Mouse (Mus musculus): ENCODE measurements around the gene Gm11034. TPM values are rescaled to one million over a fixed set of nuclear protein-coding genes. Genes with fewer than 3 reads are reported as not detected.

Gene Gm11034
- not detected in 2 replicates for polyA plus RNA-seq (2012)

DNA sequence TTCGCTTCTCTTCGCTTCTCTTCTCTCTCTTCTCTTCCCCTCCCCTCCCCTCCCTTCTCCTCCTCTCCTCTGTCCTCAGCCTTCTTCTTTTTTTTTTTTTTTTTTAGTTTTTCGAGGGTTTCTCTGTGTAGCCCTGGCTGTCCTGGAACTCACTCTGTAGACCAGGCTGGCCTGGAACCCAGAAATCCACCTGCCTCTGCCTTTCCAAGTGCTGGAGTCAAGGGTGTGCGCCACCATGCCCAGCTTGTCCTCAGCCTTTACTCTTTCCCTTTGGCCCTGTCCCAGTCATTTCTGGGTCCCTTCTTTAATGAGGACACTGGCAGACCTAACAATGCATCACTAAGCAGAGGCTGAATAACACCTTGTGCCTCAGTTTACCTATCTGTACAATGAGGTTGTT lies at the start of gene Gm11034:
Gm11034 (minus strand) TSS at position 101 of the 400 bp plus-strand sequence.
- Histone ChIP-seq H3K4me1 (ENCODE audit: control insufficient read depth) (peaks cover 2% of the 10 kb centered on the region), H3K27me3 (ENCODE audit: control insufficient read depth) (peaks cover 20% of the 10 kb centered on the region), H3K9me3 (ENCODE audit: control insufficient read depth, low read length) (no peaks in the 10 kb centered on the region), H3K4me3 (replicated peaks) (no peak within 1 kb of the TSS), H3K36me3 (ENCODE audit: control insufficient read depth) (no peaks in the 10 kb centered on the region)
- TF ChIP-seq GATA1 (IDR thresholded peaks at IDR 0.05; ENCODE audit: low read length) (no peak), TAL1 (IDR thresholded peaks at IDR 0.05; ENCODE audit: low read length) (no peak)

GRCm38 (mm10) chr8:72262756-72263155 lies 49.3 kb upstream of the Gm11034 start:
- Histone ChIP-seq H3K4me1 (ENCODE audit: control insufficient read depth) (no peaks in the 10 kb centered on the region), H3K9me3 (ENCODE audit: control insufficient read depth, low read length) (no peaks in the 10 kb centered on the region), H3K4me3 (replicated peaks) (no peak overlapping the region), H3K27me3 (ENCODE audit: control insufficient read depth) (0 out of 2 replicates have a peak, but pooled peaks cover 2% of the 10 kb centered on the region), H3K36me3 (ENCODE audit: control insufficient read depth) (no peaks in the 10 kb centered on the region)
- TF ChIP-seq GATA1 (IDR thresholded peaks at IDR 0.05; ENCODE audit: low read length) (no peak), TAL1 (IDR thresholded peaks at IDR 0.05; ENCODE audit: low read length) (no peak)

DNA sequence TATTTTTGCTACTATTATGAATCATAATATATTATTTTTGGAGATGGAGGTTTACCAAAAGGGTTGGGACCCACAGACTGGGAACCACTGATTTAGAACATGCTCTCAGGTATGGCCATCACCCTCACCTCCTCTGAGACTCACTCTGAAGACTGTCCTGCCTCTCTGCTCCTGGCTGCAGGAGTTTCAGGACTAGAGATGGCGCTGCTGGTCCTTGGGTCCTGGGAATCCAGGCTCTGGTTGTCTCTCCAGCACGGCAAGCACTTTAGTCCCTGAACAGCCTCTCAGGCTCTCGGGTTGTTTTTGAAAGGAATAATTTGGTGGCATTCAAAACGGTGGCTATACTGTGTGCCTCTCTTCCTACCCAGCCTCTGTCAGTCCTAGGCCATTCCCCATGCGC lies 48.4 kb upstream of the Gm11034 start:
- Histone ChIP-seq H3K4me1 (ENCODE audit: control insufficient read depth) (no peaks in the 10 kb centered on the region), H3K36me3 (ENCODE audit: control insufficient read depth) (peaks cover 5% of the 10 kb centered on the region), H3K9me3 (ENCODE audit: control insufficient read depth, low read length) (no peaks in the 10 kb centered on the region), H3K4me3 (replicated peaks) (no peak overlapping the region), H3K27me3 (ENCODE audit: control insufficient read depth) (no peaks in the 10 kb centered on the region)
- TF ChIP-seq GATA1 (IDR thresholded peaks at IDR 0.05; ENCODE audit: low read length), result no peak
- no peak for TF ChIP-seq TAL1 (IDR thresholded peaks at IDR 0.05; ENCODE audit: low read length)

- H3K36me3 ChIP-seq (ENCODE audit: control insufficient read depth), result peaks cover 7% of the 10 kb centered on the region
- no peaks in the 10 kb centered on the region for H3K9me3 ChIP-seq (ENCODE audit: control insufficient read depth, low read length)
- no peaks in the 10 kb centered on the region for H3K4me1 ChIP-seq (ENCODE audit: control insufficient read depth)
- no peaks in the 10 kb centered on the region for H3K27me3 ChIP-seq (ENCODE audit: control insufficient read depth)
- no peak overlapping the region for H3K4me3 ChIP-seq (replicated peaks)
- TF ChIP-seq TAL1 (IDR thresholded peaks at IDR 0.05; ENCODE audit: low read length), result no peak
- TF ChIP-seq GATA1 (IDR thresholded peaks at IDR 0.05; ENCODE audit: low read length), result no peak
Measured at GRCm38 (mm10) chr8:72261431-72261830, 48.0 kb upstream of the Gm11034 start.

- Histone ChIP-seq H3K9me3 (ENCODE audit: control insufficient read depth, low read length) (no peaks in the 10 kb centered on the region), H3K4me1 (ENCODE audit: control insufficient read depth) (no peaks in the 10 kb centered on the region), H3K27me3 (ENCODE audit: control insufficient read depth) (no peaks in the 10 kb centered on the region), H3K36me3 (ENCODE audit: control insufficient read depth) (peaks cover 8% of the 10 kb centered on the region), H3K4me3 (replicated peaks) (no peak overlapping the region)
- TF ChIP-seq GATA1 (IDR thresholded peaks at IDR 0.05; ENCODE audit: low read length) (no peak), TAL1 (IDR thresholded peaks at IDR 0.05; ENCODE audit: low read length) (no peak)
Measured at GRCm38 (mm10) chr8:72261019-72261418, 47.6 kb upstream of the Gm11034 start.

DNA sequence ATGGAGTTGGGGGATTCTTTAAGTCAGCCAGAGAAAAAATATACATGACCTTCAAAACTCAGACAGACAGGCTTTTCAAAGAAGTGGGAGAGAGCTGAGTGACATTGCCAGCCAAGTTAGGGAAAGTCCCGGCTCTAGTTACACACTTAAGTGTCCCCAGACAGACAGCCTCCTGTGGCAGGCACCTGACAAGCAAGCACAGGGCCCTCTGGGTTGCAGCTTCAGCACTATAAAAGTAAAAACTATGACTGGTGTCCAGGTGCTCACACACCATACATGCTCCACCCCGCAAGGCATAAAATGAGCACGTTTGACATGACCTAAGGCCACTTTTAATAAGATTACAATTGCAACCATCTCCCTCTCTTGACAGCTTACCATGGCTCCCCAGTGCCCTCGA lies 47.1 kb upstream of the Gm11034 start:
- Histone ChIP-seq H3K27me3 (ENCODE audit: control insufficient read depth) (no peaks in the 10 kb centered on the region), H3K4me3 (replicated peaks) (no peak overlapping the region), H3K4me1 (ENCODE audit: control insufficient read depth) (no peaks in the 10 kb centered on the region), H3K9me3 (ENCODE audit: control insufficient read depth, low read length) (no peaks in the 10 kb centered on the region), H3K36me3 (ENCODE audit: control insufficient read depth) (peaks cover 13% of the 10 kb centered on the region)
- TF ChIP-seq TAL1 (IDR thresholded peaks at IDR 0.05; ENCODE audit: low read length) (no peak), GATA1 (IDR thresholded peaks at IDR 0.05; ENCODE audit: low read length) (no peak)

GRCm38 (mm10) chr8:72259862-72260261 lies 46.4 kb upstream of the Gm11034 start:
- no peaks in the 10 kb centered on the region for H3K9me3 ChIP-seq (ENCODE audit: control insufficient read depth, low read length)
- H3K27me3 ChIP-seq (ENCODE audit: control insufficient read depth), result no peaks in the 10 kb centered on the region
- no peak overlapping the region for H3K4me3 ChIP-seq (replicated peaks)
- H3K4me1 ChIP-seq (ENCODE audit: control insufficient read depth), result no peaks in the 10 kb centered on the region
- TF ChIP-seq TAL1 (IDR thresholded peaks at IDR 0.05; ENCODE audit: low read length) (no peak), GATA1 (IDR thresholded peaks at IDR 0.05; ENCODE audit: low read length) (no peak)
- peaks cover 20% of the 10 kb centered on the region for H3K36me3 ChIP-seq (ENCODE audit: control insufficient read depth)

DNA sequence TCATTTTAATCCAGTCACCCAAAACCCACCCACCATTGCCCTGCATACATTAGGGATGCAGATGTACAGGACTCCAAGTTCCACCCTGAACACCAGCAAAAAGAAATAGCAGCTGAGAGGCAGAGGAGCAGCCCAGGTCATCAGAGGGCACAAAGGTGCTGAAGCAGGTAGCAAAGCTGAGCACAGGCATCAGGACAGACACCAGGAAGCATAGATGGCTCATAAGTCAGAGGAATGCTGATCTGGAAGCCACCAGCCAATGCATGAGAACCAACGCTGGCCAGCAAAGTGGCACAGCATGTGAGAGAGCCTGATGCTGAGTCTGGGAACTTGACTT lies 44.4 kb upstream of the Gm11034 start:
- peaks cover 38% of the 10 kb centered on the region for H3K36me3 ChIP-seq (ENCODE audit: control insufficient read depth)
- H3K27me3 ChIP-seq (ENCODE audit: control insufficient read depth), result no peaks in the 10 kb centered on the region
- no peaks in the 10 kb centered on the region for H3K4me1 ChIP-seq (ENCODE audit: control insufficient read depth)
- no peak overlapping the region for H3K4me3 ChIP-seq (replicated peaks)
- TF ChIP-seq TAL1 (IDR thresholded peaks at IDR 0.05; ENCODE audit: low read length) (no peak), GATA1 (IDR thresholded peaks at IDR 0.05; ENCODE audit: low read length) (no peak)
- no peaks in the 10 kb centered on the region for H3K9me3 ChIP-seq (ENCODE audit: control insufficient read depth, low read length)

- Histone ChIP-seq H3K9me3 (ENCODE audit: control insufficient read depth, low read length) (no peaks in the 10 kb centered on the region), H3K4me3 (replicated peaks) (no peak overlapping the region), H3K27me3 (ENCODE audit: control insufficient read depth) (no peaks in the 10 kb centered on the region), H3K36me3 (ENCODE audit: control insufficient read depth) (peaks cover 43% of the 10 kb centered on the region), H3K4me1 (ENCODE audit: control insufficient read depth) (no peaks in the 10 kb centered on the region)
- TF ChIP-seq GATA1 (IDR thresholded peaks at IDR 0.05; ENCODE audit: low read length) (no peak), TAL1 (IDR thresholded peaks at IDR 0.05; ENCODE audit: low read length) (no peak)
Measured at GRCm38 (mm10) chr8:72257171-72257901, 43.9 kb upstream of the Gm11034 start.

DNA sequence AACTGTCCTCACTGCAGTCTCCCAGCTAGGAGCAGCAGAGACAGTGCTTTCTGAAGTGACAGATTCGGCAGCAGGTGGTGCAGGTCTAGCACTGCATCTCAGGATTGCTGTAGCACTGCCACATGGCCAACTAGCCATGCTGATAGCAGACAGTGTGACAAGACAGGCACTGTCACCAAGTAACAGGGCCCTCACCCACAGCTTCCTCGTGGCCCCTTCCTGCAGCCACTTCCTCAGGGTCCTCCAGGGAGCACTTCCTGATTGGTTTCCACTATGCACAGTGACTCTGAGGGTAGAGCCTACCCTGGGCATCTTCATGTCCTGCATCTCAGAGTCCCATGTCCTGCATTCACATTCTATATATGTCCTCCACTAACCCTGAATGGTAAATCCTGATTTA lies 31.2 kb upstream of the Gm11034 start:
- no peaks in the 10 kb centered on the region for H3K9me3 ChIP-seq (ENCODE audit: control insufficient read depth, low read length)
- peaks cover 40% of the 10 kb centered on the region for H3K4me1 ChIP-seq (ENCODE audit: control insufficient read depth)
- H3K36me3 ChIP-seq (ENCODE audit: control insufficient read depth), result peaks cover 60% of the 10 kb centered on the region
- H3K27me3 ChIP-seq (ENCODE audit: control insufficient read depth), result no peaks in the 10 kb centered on the region
- no peak for TF ChIP-seq GATA1 (IDR thresholded peaks at IDR 0.05; ENCODE audit: low read length)
- no peak for TF ChIP-seq TAL1 (IDR thresholded peaks at IDR 0.05; ENCODE audit: low read length)
- no peak overlapping the region for H3K4me3 ChIP-seq (replicated peaks)

Measured in erythroblast, embryonic 14.5 days (primary cell).